Mouse (Mus musculus) urinary bladder, adult 2 months (tissue): ENCODE results near the gene Gm5868. TPM values are rescaled to one million over a fixed set of nuclear protein-coding genes. Genes with fewer than 3 reads are reported as not detected.

Source experiments
- polyA plus RNA-seq: library from polyadenylated mRNA; depleted of rRNA; stranded (reverse); fragments of >200 nt; gene quantifications from 2 replicates; pipeline ENCODE4 v1.2.3, GENCODE M21; 2012; rRNA removed

Gm5868 gene
- polyA plus RNA-seq, 1 experiment, result 1.0 TPM

Other genes with a start within 250 kb of the Gm5868 start
- gene Corin, start 83.1 kb downstream of the Gm5868 start, polyA plus RNA-seq, result 0.22 and 0.28 TPM in 2 replicates
- 9.6 and 12.9 TPM in 2 replicates for gene Nfxl1, start 27.9 kb downstream of the Gm5868 start, polyA plus RNA-seq
- not detected in 2 replicates for gene Zar1, start 6.3 kb downstream of the Gm5868 start, polyA plus RNA-seq
- not detected in 2 replicates for gene Cnga1, start 56.7 kb upstream of the Gm5868 start, polyA plus RNA-seq
- 10.3 and 11.8 TPM in 2 replicates for gene Nipal1, start 60.2 kb upstream of the Gm5868 start, polyA plus RNA-seq
- gene Txk, start 165.2 kb upstream of the Gm5868 start, polyA plus RNA-seq, result 0.60 and 0.87 TPM in 2 replicates